8 mouse cellular contexts compared by ENCODE assay signal in the genomic region with DNA sequence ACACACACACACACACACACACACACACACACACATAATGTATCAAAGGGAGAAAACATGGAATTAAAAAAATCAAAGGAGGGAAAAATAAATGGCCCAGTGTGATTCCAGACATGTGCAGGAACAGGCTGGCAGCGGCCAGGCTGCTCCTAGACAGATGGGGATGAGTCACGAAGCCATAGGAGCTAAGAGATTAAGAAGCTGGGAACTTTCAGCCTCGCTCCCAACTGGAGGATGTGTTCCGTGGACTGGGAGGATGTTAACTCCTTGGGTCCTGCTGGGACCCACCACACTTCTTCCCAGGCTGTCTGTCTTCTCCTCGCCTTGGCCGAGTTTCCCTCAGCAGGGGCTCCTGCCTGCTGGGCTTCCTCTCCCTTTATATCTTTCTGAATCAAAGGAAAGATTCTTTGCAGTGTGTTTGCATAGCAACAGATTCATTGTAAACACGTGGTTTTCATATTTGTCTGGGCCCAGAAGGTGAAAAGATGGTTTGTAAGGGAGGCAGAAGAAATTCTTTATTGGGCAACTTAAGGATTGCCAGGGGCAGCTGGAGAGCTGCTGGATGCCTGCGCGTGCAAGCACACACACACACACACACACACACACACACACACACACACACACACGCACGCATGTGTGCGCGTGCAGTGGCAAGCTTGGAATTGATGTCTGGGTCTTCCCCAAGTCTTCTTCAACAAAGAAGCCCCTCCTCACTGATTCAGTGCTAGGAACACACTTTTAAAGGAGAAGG.
DNase-seq lines count a peak whose midpoint lies in the region; ATAC-seq lines count a peak whose summit lies in the region.
"Had no signal": no experiment of that assay in that cellular context is flagged by ENCODE, and none has a peak within 500 bp of the region (broad histone marks: within the 10 kb centered on the region; RNA-seq: fewer than 3 reads in every experiment).

No protein-coding gene starts in this region.

- 67% methylated on average over 13 of the region's 13 CpGs for WGBS in heart, embryonic 16.5 days
- WGBS in limb, embryonic 12.5 days = 65% methylated on average over 13 of the region's 13 CpGs
- WGBS in kidney, embryonic 14.5 days = 78% methylated on average over 13 of the region's 13 CpGs

- peaks cover 4% of the 10 kb centered on the region; the same call in 1 of the 2 replicates for H3K9me3 ChIP-seq in heart, embryonic 16.5 days (replicated peaks; ENCODE audit: control insufficient read depth, low read length)
- no peaks in the 10 kb centered on the region for H3K9me3 ChIP-seq in limb, embryonic 12.5 days
- H3K9me3 ChIP-seq in kidney, embryonic 14.5 days (ENCODE audit: control insufficient read depth, low read length) = no peaks in the 10 kb centered on the region
- H3K9me3 ChIP-seq: liver, embryonic 13.5 days had no signal

- ATAC-seq in heart, embryonic 16.5 days (replicated peaks; ENCODE audit: extremely low read depth, insufficient read depth, low FRiP score) = peak; percentile 33; the same call in 1 of the 2 replicates
- no peak for ATAC-seq in limb, embryonic 12.5 days (ENCODE audit: insufficient number of reproducible peaks, insufficient read depth, low FRiP score, low TSS enrichment, low read depth)
- no peak for ATAC-seq in kidney, embryonic 14.5 days (ENCODE audit: low FRiP score, low TSS enrichment)

- no peaks in the 10 kb centered on the region for H3K27me3 ChIP-seq in heart, embryonic 16.5 days (ENCODE audit: control insufficient read depth, insufficient read depth, low read length)
- no peaks in the 10 kb centered on the region for H3K27me3 ChIP-seq in limb, embryonic 12.5 days
- H3K27me3 ChIP-seq in kidney, embryonic 14.5 days (ENCODE audit: control insufficient read depth, insufficient read depth, low read length) = no peaks in the 10 kb centered on the region
- H3K27me3 ChIP-seq: liver, embryonic 13.5 days had no signal

- H3K27ac ChIP-seq in heart, embryonic 16.5 days (ENCODE audit: low read length) = no peak overlapping the region
- peak overlapping the region; percentile 50; the same call in 1 of the 2 replicates for H3K27ac ChIP-seq in limb, embryonic 12.5 days
- H3K27ac ChIP-seq in kidney, embryonic 14.5 days (ENCODE audit: low read depth, low read length) = no peak overlapping the region
- H3K27ac ChIP-seq: liver, embryonic 13.5 days had no signal

- intact Hi-C loops in heart, postnatal 14 days (cut with DNase I) = no loop called here

- peaks cover 6% of the 10 kb centered on the region; the same call in 1 of the 2 replicates for H3K36me3 ChIP-seq in heart, embryonic 16.5 days (ENCODE audit: control insufficient read depth, insufficient read depth)
- H3K36me3 ChIP-seq in limb, embryonic 12.5 days = peaks cover 34% of the 10 kb centered on the region; the same call in 1 of the 2 replicates
- H3K36me3 ChIP-seq in kidney, embryonic 14.5 days (ENCODE audit: control insufficient read depth, insufficient read depth, low read length) = peaks cover 16% of the 10 kb centered on the region; the same call in 1 of the 2 replicates
- H3K36me3 ChIP-seq: liver, embryonic 13.5 days had no signal

- no peak overlapping the region for H3K4me2 ChIP-seq in heart, embryonic 16.5 days (ENCODE audit: low read depth, low read length)
- H3K4me2 ChIP-seq in limb, embryonic 12.5 days = no peak overlapping the region
- no peak overlapping the region for H3K4me2 ChIP-seq in kidney, embryonic 14.5 days (replicated peaks; ENCODE audit: low read depth, low read length)
- H3K4me2 ChIP-seq: liver, embryonic 13.5 days had no signal

- DNase-seq in heart, postnatal 14 days = no peak
- peak; percentile 88 for DNase-seq in 3T3-L1 (ENCODE audit: low read depth, low spot score)
- DNase-seq in brain, adult 2 months (ENCODE audit: low read depth, low spot score) = peak; percentile 88
- DNase-seq in thymus, postnatal 36 days = no peak
- DNase-seq: liver, embryonic 13.5 days had no signal

- H3K4me3 ChIP-seq in heart, embryonic 16.5 days (ENCODE audit: low read length) = no peak overlapping the region
- no peak overlapping the region for H3K4me3 ChIP-seq in limb, embryonic 12.5 days (replicated peaks)
- no peak overlapping the region for H3K4me3 ChIP-seq in kidney, embryonic 14.5 days (ENCODE audit: low read length)
- H3K4me3 ChIP-seq: liver, embryonic 13.5 days had no signal

- H3K9ac ChIP-seq in heart, embryonic 16.5 days (ENCODE audit: low read length) = no peak overlapping the region
- H3K9ac ChIP-seq in limb, embryonic 12.5 days (replicated peaks) = no peak overlapping the region
- no peak overlapping the region for H3K9ac ChIP-seq in kidney, embryonic 14.5 days (ENCODE audit: low read depth, low read length)
- H3K9ac ChIP-seq: liver, embryonic 13.5 days had no signal

- peaks cover 8% of the 10 kb centered on the region; the same call in 1 of the 2 replicates for H3K4me1 ChIP-seq in heart, embryonic 16.5 days (ENCODE audit: control insufficient read depth, insufficient read depth, low read length)
- H3K4me1 ChIP-seq in limb, embryonic 12.5 days (replicated peaks) = peaks cover 45% of the 10 kb centered on the region
- peaks cover 5% of the 10 kb centered on the region; the same call in 1 of the 2 replicates for H3K4me1 ChIP-seq in kidney, embryonic 14.5 days (ENCODE audit: control insufficient read depth, insufficient read depth, low read length)

Comparison
In these comparisons a context has a peak if more than half of its experiments do, and no peak if none do; other contexts are left out.
1. DNase-seq: peak in 3T3-L1 (single experiment) and brain, adult 2 months (single experiment); none in heart, postnatal 14 days (0 of 2) and thymus, postnatal 36 days (0 of 2).